Mouse (Mus musculus) liver, adult (tissue): ENCODE results near the gene Aph1b.

Experiments
- GATA4 ChIP-seq: IDR thresholded peaks from 2 replicates; pipeline ENCODE4 v1.6.1; 2014; ENCODE audit warnings: mild to moderate bottlenecking, low read length; ENCODE audit not compliant: insufficient replicate concordance

Aph1b gene

GRCm38 (mm10) chr9:66760991-66761390, 34.3 kb downstream of the Aph1b start:
- no peak for TF ChIP-seq GATA4

- no peak for TF ChIP-seq GATA4
Measured at GRCm38 (mm10) chr9:66752849-66753248, 42.4 kb downstream of the Aph1b start.

- TF ChIP-seq GATA4 = no peak
Measured at GRCm38 (mm10) chr9:66748390-66748789, 46.9 kb downstream of the Aph1b start.

- no peak for TF ChIP-seq GATA4
Measured at GRCm38 (mm10) chr9:66744531-66744930, 50.8 kb downstream of the Aph1b start.

GRCm38 (mm10) chr9:66739516-66739915, 55.8 kb downstream of the Aph1b start:
- TF ChIP-seq GATA4 = no peak

- no peak for TF ChIP-seq GATA4
Measured at GRCm38 (mm10) chr9:66736551-66736950, 58.7 kb downstream of the Aph1b start.

GRCm38 (mm10) chr9:66736016-66736415, 59.3 kb downstream of the Aph1b start:
- no peak for TF ChIP-seq GATA4

GRCm38 (mm10) chr9:66735122-66735521, 60.2 kb downstream of the Aph1b start:
- no peak for TF ChIP-seq GATA4

- no peak for TF ChIP-seq GATA4
Measured at GRCm38 (mm10) chr9:66734568-66734967, 60.7 kb downstream of the Aph1b start.

GRCm38 (mm10) chr9:66732791-66733691, 62.2 kb downstream of the Aph1b start:
- no peak for TF ChIP-seq GATA4

GRCm38 (mm10) chr9:66731284-66731683, 64.0 kb downstream of the Aph1b start:
- TF ChIP-seq GATA4 = no peak

GRCm38 (mm10) chr9:66730556-66730955, 64.7 kb downstream of the Aph1b start:
- TF ChIP-seq GATA4 = no peak

- no peak for TF ChIP-seq GATA4
Measured at GRCm38 (mm10) chr9:66727333-66727732, 68.0 kb downstream of the Aph1b start.

GRCm38 (mm10) chr9:66725591-66725990, 69.7 kb downstream of the Aph1b start:
- TF ChIP-seq GATA4 = no peak
